ENCODE assay signal across 8 mouse cellular contexts in the genomic region with DNA sequence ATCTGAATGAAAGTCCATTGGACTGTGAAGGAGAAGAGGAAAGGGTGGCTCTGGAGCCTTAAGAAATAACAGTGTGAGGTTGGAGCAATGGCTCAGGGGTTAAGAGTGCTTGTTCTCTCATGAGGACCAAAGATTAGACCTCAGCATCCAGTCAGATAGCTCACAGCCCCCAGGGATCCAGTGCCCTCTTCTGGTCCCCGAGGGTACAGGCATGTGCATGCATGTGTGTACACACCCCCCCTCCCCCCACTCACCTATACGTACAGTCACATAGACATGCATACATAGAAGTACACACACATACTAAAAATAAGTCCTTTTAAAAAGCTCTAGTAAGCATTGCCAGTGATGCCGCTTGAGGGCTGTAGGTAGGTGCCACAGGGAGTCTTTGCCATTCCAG.
DNase-seq lines count a peak whose midpoint lies in the region; ATAC-seq and TF ChIP-seq lines count a peak whose summit lies in the region.
"Had no signal": no experiment of that assay in that cellular context is flagged by ENCODE, and none has a peak within 500 bp of the region (broad histone marks: within the 10 kb centered on the region; RNA-seq: fewer than 3 reads in every experiment).

No protein-coding gene starts in this region.

- H3K27me3 ChIP-seq in intestine, postnatal 0 days (replicated peaks; ENCODE audit: control insufficient read depth, insufficient read depth, low read length): no peaks in the 10 kb centered on the region
- H3K27me3 ChIP-seq in intestine, embryonic 15.5 days (replicated peaks): no peaks in the 10 kb centered on the region
- no peaks in the 10 kb centered on the region for H3K27me3 ChIP-seq in hindbrain, embryonic 12.5 days

- no peak overlapping the region for H3K9ac ChIP-seq in intestine, postnatal 0 days (ENCODE audit: low read depth, low read length)
- H3K9ac ChIP-seq in intestine, embryonic 15.5 days: no peak overlapping the region
- no peak overlapping the region for H3K9ac ChIP-seq in hindbrain, embryonic 12.5 days

- H3K36me3 ChIP-seq in intestine, postnatal 0 days (ENCODE audit: control insufficient read depth, insufficient read depth): no peaks in the 10 kb centered on the region
- H3K36me3 ChIP-seq in intestine, embryonic 15.5 days: no peaks in the 10 kb centered on the region
- H3K36me3 ChIP-seq in hindbrain, embryonic 12.5 days: peaks cover 35% of the 10 kb centered on the region

- peak; percentile 34 for DNase-seq in thymus, postnatal 14 days
- no peak for DNase-seq in thymus, adult 18-20 months
- peak; percentile 52 for DNase-seq in ZHBTc4 (ENCODE audit: low read depth, low spot score)
- no peak for DNase-seq in frontal cortex, postnatal 36 days (ENCODE audit: low spot score in 2 of 2)
- DNase-seq: heart, postnatal 14 days had no signal

- H3K4me2 ChIP-seq in intestine, postnatal 0 days (replicated peaks; ENCODE audit: low read depth): no peak overlapping the region
- no peak overlapping the region for H3K4me2 ChIP-seq in intestine, embryonic 15.5 days (replicated peaks)
- H3K4me2 ChIP-seq in hindbrain, embryonic 12.5 days (replicated peaks): no peak overlapping the region

- no peak for ATAC-seq in intestine, postnatal 0 days
- no peak for ATAC-seq in intestine, embryonic 15.5 days
- ATAC-seq in hindbrain, embryonic 12.5 days (ENCODE audit: low FRiP score): no peak

- no peaks in the 10 kb centered on the region for H3K4me1 ChIP-seq in intestine, postnatal 0 days (replicated peaks; ENCODE audit: control insufficient read depth, insufficient read depth, low read length)
- no peaks in the 10 kb centered on the region for H3K4me1 ChIP-seq in intestine, embryonic 15.5 days (replicated peaks)
- no peaks in the 10 kb centered on the region; the same call in 1 of the 2 replicates for H3K4me1 ChIP-seq in hindbrain, embryonic 12.5 days

- peak; percentile 59 for TF ChIP-seq CTCF in intestine, postnatal 0 days (IDR thresholded peaks at IDR 0.05; ENCODE audit: low read depth)

- WGBS in intestine, postnatal 0 days: 75% methylated on average over 3 of the region's 3 CpGs
- 82% methylated on average over 3 of the region's 3 CpGs for WGBS in intestine, embryonic 15.5 days
- 90% methylated on average over 3 of the region's 3 CpGs for WGBS in hindbrain, embryonic 12.5 days

- H3K9me3 ChIP-seq in intestine, postnatal 0 days (ENCODE audit: control insufficient read depth): no peaks in the 10 kb centered on the region
- H3K9me3 ChIP-seq in intestine, embryonic 15.5 days: no peaks in the 10 kb centered on the region
- H3K9me3 ChIP-seq in hindbrain, embryonic 12.5 days (replicated peaks): no peaks in the 10 kb centered on the region

- no peak overlapping the region for H3K27ac ChIP-seq in intestine, postnatal 0 days (ENCODE audit: low read depth, low read length)
- no peak overlapping the region for H3K27ac ChIP-seq in intestine, embryonic 15.5 days
- H3K27ac ChIP-seq in hindbrain, embryonic 12.5 days: no peak overlapping the region

- H3K4me3 ChIP-seq in intestine, postnatal 0 days (ENCODE audit: low read depth, low read length): no peak overlapping the region
- H3K4me3 ChIP-seq in intestine, embryonic 15.5 days (replicated peaks): no peak overlapping the region
- no peak overlapping the region for H3K4me3 ChIP-seq in hindbrain, embryonic 12.5 days

Comparison
In these comparisons a context has a peak if more than half of its experiments do, and no peak if none do; other contexts are left out.
1. DNase-seq: peak in thymus, postnatal 14 days (single experiment) and ZHBTc4 (single experiment); none in thymus, adult 18-20 months (0 of 2) and frontal cortex, postnatal 36 days (0 of 2).